Mouse (Mus musculus): ENCODE data around the gene Bbs9. TPM values are rescaled to one million over a fixed set of nuclear protein-coding genes. Genes with fewer than 3 reads are reported as not detected.

The Bbs9 gene
- total RNA-seq, 2 experiments from 2014 or later, result 24.6 to 28.3 TPM

DNA sequence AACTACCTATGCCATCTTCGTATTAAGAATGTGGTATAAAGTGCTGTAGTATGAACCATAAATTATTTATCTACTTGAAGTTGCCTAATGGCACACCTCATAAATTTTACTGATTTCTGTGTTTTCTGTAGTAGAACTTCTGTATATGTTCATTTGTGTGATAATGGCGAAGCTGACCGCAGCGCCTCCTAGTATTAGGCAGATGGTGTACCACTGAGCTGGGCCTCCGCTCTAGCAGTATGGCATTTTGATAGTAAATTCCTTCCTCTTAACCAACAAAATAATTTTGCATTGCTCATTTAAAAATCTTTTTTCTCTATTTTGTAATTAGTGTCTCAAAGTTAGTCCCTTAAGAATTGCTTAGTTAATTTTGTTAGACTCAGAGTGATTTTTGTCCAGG lies 117.5 kb downstream of the Bbs9 start:
- intact Hi-C loops (cut with DNase I), result no loop called here
- DNase-seq (ENCODE audit: low spot score in 2 of 2), result no peak

DNA sequence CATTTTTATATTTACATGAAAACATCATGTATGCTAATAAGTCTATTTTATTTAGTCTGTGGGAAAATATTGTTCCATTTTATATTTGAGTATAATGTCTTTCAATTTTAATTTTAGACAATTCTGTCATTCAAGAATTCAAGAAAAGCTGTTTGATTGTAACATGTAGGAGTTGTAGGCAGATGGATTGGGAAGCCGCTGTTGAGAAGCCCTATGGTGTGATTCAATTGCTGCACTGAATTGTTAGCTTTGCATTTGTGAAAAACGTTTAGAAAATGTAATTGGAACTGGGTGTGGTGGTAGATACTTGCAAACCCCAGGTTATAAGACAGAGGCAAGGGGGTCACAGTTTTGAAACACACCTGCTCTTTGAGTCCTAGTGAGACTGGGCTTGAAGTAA lies 121.1 kb downstream of the Bbs9 start:
- intact Hi-C loops (cut with DNase I), result no loop called here
- peak in 1 of 2 experiments; percentile 30 for DNase-seq (ENCODE audit: low spot score in 2 of 2)

DNA sequence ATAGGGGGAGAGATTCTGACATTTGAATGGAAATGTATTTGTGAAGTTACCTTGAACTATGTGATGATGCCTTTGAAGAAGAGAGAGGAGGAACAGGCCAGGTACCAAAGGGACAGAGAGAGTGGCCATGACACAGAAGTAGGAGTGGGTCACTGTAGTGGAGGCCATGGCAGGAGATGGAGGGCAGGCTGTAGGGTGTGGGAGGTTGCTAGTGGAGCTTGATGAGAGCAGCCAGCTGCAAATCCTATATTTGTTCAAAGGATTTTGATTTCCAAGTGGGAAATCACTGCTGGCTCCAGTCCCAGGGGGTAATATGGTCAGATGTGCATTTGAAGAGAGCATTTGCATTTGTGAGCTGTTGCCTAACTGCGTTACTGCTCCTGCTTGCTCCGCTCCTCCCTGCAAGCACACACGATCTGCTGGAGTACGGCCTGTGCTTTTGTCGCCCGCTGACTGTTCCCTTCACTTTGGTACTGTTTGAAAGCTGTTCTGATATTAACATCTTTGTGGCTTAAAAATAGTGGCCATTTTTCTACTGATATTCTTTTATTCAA lies 137.8 kb downstream of the Bbs9 start:
- intact Hi-C loops (cut with DNase I), result no loop called here
- DNase-seq (ENCODE audit: low spot score in 2 of 2), result peak in 1 of 2 experiments; percentile 6

DNA sequence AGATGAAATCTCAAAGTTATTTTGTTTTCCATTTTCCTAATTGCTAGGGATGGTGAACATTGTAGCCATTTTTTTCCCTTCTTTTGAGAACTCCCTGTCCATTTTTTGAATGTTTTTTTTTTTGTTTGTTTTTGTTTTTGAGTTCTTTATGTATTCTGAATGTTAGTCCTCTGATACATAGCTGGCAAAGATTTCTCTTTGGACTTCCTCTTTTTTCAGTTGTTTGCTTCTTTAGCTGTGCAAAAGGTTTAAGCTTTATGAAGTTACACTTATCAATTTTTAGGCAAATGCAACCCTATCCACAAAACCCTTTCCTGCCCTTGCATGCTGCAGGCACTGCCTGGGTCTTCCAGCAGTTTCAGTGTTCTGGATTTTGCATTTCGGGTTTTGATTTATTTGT lies 143.7 kb downstream of the Bbs9 start:
- intact Hi-C loops (cut with DNase I), result no loop called here
- DNase-seq (ENCODE audit: low spot score in 2 of 2), result no peak

DNA sequence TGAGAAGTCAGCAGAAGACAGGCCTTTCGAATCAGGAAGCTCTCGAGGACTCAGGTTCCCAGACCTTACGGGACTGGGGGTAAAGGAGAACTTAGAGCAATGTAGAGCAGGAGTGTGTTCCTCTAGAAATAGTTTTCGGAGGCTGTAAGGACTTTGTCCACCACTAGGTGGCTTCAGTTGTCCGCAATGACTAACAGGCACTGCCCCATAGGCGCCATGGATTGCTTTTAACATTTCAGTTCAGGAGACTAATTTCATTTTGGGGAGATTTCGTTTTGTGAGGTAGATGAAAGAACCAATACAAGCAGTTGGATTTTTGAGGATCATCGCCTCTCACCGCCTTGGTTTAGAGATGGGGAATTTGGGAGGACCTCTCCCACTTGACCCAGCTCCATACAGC lies 149.5 kb downstream of the Bbs9 start:
- peak; percentile 25 to 64 for DNase-seq (ENCODE audit: low spot score in 2 of 2)
- intact Hi-C loops (cut with DNase I), result no loop called here

DNA sequence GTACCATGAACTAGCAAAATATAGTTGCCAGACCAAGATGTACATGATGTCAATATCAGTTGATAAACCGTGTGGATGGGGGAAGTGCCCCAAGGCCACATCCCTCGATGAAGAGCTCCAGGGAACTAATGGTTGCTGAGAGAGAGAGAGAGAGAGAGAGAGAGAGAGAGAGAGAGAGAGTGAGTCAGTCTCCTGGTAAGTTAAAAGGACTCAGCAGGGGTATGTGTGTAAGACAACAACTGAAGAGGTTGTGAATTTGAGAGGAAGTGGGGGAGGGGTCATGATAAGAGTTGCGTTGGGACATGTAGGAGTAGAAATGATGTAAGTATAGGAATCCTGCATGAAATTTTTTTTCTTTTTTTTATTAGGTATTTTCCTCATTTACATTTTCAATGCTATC lies 150.5 kb downstream of the Bbs9 start:
- intact Hi-C loops (cut with DNase I), result no loop called here
- DNase-seq (ENCODE audit: low spot score in 2 of 2), result no peak

DNA sequence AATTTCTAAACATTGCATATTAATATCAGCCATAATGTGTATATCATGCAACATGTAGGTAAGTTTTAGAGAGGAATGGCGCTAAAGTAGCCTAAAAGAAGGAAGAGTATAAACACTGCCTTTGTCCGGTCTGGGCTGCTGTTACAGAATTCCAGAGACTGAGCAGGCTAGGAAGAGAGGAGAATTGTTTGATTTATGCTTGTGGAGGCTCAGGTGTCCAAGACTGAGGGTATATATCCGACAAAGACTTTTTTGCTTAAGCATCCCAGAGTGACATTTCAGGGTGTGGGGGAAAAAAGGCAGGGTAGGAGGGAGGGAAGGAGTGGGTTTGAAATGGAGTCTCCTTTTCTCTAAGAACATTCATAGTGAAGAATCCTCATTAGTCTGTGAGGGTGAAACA lies 152.4 kb downstream of the Bbs9 start:
- intact Hi-C loops (cut with DNase I), result no loop called here
- no peak for DNase-seq (ENCODE audit: low spot score in 2 of 2)

DNA sequence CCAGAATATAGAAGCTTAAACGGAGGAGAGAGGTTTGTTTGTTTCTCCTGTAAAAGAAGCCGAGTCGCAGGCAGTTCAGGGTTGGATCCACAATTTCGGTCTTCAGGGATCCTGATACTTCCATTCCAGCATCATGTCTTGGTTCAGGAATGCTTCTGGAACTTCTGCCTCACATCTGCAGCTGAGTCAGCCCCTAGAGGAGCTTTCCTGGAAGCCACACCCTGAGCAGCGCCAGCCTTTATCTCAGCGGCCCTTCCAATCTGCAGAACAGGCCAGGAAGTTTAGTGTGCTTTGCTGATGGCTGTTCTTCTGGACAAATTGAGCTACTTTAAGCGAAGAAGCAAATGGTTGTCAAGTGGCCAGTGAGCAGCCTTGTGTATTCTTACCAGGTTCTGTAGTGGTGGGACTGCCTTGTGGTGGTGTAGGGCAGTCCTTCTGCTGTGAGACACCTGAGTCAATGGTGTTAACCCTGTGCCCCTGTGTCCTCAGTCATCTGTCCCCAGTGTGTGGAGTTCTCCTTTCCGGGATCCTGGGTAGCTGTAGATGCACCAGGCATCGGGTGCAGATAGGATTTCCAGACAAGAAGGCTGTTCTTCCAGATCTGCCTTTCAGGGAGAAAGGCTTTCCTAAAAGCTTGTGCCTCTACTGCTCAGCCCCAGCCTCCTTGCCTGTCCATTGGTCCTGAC lies 157.4 kb downstream of the Bbs9 start:
- DNase-seq (ENCODE audit: low spot score in 2 of 2), result no peak
- intact Hi-C loops (cut with DNase I), result no loop called here

DNA sequence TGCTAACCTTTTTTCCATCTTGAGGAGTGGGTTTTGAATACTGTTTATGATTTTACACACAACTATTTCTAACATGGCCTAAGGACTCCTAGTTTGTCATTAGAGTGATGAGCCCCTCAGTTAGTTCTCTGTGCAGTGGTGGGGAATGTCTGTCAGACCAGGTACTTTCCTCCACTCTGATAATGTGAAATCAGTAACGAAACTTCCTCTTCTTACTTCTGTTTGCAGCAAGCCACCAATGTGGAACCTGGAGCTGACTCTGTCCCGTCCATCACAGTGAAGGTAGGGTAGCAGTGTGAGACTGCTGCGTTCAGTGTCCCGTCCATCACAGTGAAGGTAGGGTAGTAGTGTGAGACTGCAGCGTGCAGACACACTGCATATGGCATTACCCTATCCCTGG lies 163.0 kb downstream of the Bbs9 start:
- intact Hi-C loops (cut with DNase I), result no loop called here
- no peak for DNase-seq (ENCODE audit: low spot score in 2 of 2)

DNA sequence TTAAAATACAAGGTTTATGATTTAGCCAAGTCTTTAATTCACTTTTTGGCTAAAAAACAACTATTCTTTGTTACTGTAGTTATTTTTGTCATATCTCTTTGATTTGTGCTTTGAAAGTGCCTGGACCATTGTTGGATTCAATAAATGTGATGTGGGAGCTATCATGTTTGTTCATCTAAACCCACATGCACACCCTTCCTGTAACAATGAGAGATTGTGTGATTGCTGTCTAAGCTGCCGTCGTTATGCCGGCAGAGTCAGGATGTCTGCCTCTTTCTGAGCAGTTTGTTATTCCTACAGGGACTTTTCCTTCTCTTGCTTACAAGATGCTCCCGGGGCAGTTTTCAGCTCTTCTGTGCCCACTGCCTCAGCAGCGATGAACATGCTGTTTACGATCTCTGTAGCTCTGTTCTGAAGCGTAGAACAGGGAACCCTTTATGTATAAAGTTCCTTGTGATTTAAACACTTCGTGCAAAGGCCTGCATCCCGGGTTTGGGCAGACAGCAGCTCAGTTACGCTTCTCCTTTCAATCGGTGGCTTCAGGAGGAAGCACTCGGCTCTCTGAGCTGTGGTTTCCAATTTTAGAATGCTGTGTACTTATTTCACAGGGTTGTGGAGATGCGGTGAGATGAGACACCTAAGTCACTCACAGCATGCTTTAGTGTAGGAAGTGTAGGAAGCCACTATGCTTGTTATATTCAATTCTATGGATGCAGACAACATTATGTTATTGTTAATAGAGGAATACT lies 165.3 kb downstream of the Bbs9 start:
- DNase-seq (ENCODE audit: low spot score in 2 of 2), result no peak
- intact Hi-C loops (cut with DNase I), result no loop called here

DNA sequence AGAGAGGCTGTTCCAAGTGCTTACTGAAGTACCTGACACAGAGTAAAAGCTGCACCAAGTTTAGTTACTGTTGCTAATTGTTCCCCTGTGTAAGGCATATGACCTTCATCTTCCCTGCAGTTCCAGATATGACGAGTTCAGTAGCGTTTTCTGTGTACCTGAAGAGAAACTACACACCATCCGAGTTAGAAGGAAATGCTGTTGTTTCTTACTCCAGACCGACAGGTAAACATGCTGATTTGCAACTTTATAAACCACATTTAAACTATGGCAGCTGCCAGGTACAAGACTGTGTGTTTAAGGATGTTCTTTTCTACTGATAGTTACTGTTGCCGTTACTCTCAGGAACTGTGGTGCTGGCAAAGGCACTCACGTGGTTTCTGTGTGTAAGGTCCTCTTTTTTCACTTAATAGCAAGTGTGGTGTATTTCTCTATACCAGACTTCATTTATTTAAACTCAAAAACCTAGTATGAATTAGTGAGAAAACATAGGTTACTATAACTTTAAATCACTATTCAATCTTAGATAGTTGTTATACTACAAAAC lies 170.4 kb downstream of the Bbs9 start:
- intact Hi-C loops (cut with DNase I), result no loop called here
- DNase-seq (ENCODE audit: low spot score in 2 of 2), result no peak

DNA sequence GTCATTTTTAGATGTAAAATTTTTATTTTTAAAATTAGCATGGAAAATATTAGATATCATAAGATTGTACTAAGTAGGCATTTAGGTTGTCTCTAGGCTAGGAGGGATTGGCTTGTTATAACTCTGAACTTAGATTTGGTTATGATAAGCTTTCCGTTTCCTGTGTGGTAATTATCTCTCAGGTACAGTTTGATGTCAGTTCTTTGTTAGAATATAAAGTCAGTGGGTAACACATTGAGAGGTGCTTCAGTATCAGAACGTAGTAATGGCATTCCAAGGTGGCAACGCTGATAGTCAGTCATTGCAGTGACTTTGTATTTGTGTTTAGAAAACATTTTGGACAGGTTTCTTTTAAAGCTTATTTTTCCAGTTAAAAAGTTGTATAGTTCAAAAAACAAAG lies 170.9 kb downstream of the Bbs9 start:
- intact Hi-C loops (cut with DNase I), result no loop called here
- DNase-seq (ENCODE audit: low spot score in 2 of 2), result no peak

DNA sequence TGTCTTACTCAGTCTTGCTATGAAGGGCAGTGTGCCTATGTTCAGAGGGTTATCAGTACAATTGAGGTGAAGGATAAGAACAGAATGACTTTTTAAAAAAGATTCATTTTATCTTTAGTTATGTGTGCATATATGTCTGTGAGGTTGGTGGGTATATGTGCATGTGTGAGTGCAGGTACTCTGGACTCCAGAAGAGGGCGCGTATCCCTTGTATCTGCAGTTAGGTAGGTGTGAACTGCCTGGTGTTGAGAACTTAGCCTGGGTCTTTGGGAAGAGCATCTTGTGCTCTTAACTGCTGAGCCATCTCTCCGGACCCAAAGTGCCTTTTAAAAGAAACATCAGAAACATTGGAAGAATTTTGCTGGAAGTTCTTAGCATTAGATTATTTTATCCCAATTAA lies 172.6 kb downstream of the Bbs9 start:
- intact Hi-C loops (cut with DNase I), result no loop called here
- no peak for DNase-seq (ENCODE audit: low spot score in 2 of 2)

DNA sequence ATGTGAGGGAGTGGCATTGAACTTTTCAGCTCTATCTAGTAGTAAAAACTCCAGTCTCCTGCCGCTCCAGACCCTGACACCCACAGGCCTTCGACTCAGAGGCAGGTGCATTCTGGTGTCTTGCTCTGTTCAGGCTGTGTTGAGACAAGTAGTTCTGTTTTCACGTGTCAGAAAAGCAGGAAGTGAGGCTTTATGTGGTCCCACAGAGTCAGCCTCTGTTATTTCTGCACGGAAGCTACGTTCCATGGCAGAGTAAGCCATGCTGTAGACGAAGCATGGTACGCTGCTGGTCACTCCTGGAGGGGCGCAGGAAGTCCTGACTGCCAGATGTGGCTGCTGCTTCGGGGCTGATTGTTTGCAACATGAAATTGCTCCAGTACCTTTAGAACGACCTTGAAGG lies 174.1 kb downstream of the Bbs9 start:
- intact Hi-C loops (cut with DNase I), result no loop called here

DNA sequence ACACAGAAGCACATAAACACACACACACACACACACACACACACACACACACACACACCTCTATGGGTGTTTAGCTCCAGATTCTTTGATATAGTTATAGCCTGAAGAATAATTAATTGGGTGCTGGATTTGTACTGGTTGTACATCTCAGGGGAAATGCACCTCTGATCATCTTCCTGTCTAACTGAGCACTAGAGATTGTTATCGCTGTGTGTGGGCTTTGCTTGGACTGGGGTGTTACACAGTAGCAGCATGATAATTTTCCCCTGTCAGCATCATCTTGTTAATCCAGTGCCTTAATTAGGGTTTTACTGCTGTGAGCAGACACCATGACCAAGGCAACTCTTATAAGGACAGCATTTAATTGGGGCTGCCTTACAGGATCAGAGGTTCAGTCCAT lies 175.3 kb downstream of the Bbs9 start:
- intact Hi-C loops (cut with DNase I), result no loop called here
- DNase-seq (ENCODE audit: low spot score in 2 of 2), result no peak

More for the DNA sequence above, 174.1 kb downstream of the Bbs9 start:
- DNase-seq (ENCODE audit: low spot score in 2 of 2), result no peak

DNA sequence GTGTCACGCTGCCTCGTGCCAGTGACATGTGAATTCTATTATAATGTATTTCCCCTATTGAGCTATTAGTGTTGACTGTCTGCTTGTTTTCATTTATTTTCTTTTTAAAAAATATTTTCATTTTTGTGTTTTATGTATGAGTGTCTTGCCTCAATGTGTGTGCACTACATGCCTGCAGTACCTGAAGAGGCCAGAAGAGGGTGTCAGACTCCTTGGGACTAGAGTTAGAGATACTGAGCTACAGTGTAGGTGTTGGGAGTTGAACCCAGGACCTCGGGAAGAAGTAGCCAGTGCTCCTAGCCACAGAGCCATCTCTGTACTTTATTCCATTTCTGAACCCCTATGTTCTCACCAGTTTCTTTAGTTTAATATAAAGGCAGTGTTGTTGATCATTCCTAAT lies 176.1 kb downstream of the Bbs9 start:
- no peak for DNase-seq (ENCODE audit: low spot score in 2 of 2)

DNA sequence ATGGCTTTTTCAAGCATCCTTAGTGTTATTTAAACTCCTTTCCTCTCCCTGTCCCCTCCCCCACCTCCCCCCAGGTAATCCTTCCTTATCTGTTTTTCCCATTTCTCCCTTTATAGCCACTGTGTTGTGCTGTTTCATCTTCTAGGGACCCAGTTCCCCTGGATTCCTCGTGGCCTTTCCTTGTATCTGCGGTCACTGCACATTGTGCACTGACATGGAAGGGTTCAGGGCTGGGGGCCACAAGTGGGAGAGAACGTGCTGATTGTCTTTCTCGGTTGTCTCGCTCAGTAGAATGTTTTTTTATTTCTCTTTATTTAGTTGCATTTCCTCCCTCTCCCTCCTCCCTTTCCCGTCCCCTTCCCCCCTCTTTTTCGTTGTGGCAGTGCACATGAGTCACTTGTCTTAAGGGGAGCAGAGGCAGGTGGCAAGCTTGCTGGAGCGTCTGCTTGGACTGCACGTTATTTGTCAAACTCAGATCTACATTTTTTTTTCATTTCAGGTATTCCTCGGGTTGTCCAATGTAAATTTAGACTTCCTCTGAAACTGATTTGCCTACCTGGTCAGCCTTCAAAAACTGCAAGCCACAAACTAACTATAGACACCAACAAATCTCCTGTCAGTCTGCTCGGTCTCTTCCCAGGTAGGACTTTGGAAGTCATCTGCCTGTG lies 179.3 kb downstream of the Bbs9 start:
- intact Hi-C loops (cut with DNase I), result no loop called here
- no peak for DNase-seq (ENCODE audit: low spot score in 2 of 2)

More for the DNA sequence above, 176.1 kb downstream of the Bbs9 start:
- intact Hi-C loops (cut with DNase I), result no loop called here

DNA sequence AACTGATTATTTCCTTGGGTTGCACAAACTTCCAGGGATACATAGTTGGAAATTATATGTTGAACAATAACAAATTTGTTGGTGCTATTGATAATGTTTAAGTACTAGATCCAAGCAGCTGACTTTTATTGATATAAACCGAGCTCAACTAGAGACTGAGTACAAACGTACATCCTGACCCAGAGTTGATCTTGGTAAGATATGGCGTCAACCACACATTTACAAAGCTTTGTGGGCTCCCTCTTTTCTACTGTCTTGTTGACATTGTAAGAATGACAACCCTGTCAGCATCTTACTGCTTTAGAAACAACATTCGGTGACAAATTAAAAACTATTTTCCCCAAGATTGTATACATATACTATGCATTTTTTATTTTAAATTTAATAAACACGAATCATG lies 181.7 kb downstream of the Bbs9 start:
- no peak for DNase-seq (ENCODE audit: low spot score in 2 of 2)

DNA sequence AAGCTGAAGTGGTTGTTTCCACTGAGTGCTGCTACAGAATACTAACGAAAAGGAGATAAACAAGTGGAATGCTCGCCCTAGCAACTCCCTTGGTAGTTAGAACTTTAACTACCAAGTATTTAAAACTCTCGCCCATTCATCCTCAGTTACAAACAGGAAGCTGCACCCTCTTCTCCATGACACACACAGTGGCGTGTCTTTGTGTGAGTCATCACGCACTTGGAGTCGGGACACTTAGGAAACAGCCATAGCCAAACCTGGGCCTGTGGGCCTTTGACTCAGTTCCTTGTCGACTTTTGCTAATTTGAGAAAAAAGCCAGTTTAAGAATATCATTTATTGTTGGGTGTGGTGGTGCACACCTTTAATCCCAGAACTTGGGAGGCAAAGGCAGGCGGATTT lies 189.6 kb downstream of the Bbs9 start:
- intact Hi-C loops (cut with DNase I), result no loop called here
- DNase-seq (ENCODE audit: low spot score in 2 of 2), result no peak

More for the DNA sequence above, 181.7 kb downstream of the Bbs9 start:
- intact Hi-C loops (cut with DNase I), result no loop called here

DNA sequence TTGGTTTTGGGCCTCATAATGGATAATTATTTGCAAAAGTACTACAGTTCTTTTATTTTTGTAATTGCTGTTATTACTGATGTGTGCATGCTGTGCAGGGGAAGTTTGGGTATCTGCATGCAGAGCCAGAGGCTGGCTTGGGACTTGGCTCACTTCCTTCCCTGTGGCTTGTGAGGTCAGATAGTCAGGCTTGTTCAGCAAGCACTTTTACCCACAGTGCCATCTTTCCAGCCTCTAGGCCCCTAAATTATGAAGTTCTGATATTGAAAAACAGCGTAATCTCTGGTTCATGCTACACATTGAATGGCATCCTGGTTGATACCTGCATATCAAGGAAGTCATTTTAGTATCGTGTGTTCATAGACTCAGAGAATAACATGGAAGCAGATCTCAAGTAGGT lies 197.4 kb downstream of the Bbs9 start:
- intact Hi-C loops (cut with DNase I), result no loop called here
- DNase-seq (ENCODE audit: low spot score in 2 of 2), result no peak
